Mouse (Mus musculus): ENCODE data around the gene Clint1. TPM values are rescaled to one million over a fixed set of nuclear protein-coding genes. Genes with fewer than 3 reads are reported as not detected.

Clint1 gene
- polyA plus RNA-seq, 1 experiment from 2014 or later = 80.0 TPM

GRCm38 (mm10) chr11:45960003-45960402 lies 108.2 kb downstream of the Clint1 start:
- 80% methylated on average over 5 of the region's 5 CpGs for WGBS
- DNase-seq (ENCODE audit: low spot score) = no peak
- H3K36me3 ChIP-seq = no peaks in the 10 kb centered on the region
- no peak overlapping the region for H3K27ac ChIP-seq
- H3K4me1 ChIP-seq = 0 out of 2 replicates have a peak, but pooled peaks cover under 1% of the 10 kb centered on the region
- no peaks in the 10 kb centered on the region for H3K9me3 ChIP-seq
- H3K27me3 ChIP-seq (ENCODE audit: insufficient read depth, poor library complexity, severe bottlenecking) = no peaks in the 10 kb centered on the region
- H3K4me3 ChIP-seq = no peak overlapping the region

Small RNA genes within 50 kb of the gene (microRNA-seq; reads per million reads assigned to microRNA genes)
- not detected for gene Gm22751

Other genes with a start within 250 kb of the Clint1 start
- 7.6 and 8.5 TPM in 2 replicates for gene Lsm11, start 92.9 kb downstream of the Clint1 start, polyA plus RNA-seq (2016; fragmentation: Nextera tagmentation; extraction: Ambion mirVana)
- gene Thg1l, start 103.4 kb downstream of the Clint1 start, polyA plus RNA-seq (2016; fragmentation: Nextera tagmentation; extraction: Ambion mirVana) = 9.0 and 9.9 TPM in 2 replicates
- 0.05 and 0.20 TPM in 2 replicates for gene Sox30, start 128.3 kb downstream of the Clint1 start, polyA plus RNA-seq (2016; fragmentation: Nextera tagmentation; extraction: Ambion mirVana)
- 4.3 and 4.5 TPM in 2 replicates for gene Gm12166, start 200.3 kb downstream of the Clint1 start, polyA plus RNA-seq (2016; fragmentation: Nextera tagmentation; extraction: Ambion mirVana)
- 24.2 and 32.9 TPM in 2 replicates for gene Adam19, start 203.9 kb downstream of the Clint1 start, polyA plus RNA-seq (2016; fragmentation: Nextera tagmentation; extraction: Ambion mirVana)